20 mouse cellular contexts compared by ENCODE assay signal in the genomic region with DNA sequence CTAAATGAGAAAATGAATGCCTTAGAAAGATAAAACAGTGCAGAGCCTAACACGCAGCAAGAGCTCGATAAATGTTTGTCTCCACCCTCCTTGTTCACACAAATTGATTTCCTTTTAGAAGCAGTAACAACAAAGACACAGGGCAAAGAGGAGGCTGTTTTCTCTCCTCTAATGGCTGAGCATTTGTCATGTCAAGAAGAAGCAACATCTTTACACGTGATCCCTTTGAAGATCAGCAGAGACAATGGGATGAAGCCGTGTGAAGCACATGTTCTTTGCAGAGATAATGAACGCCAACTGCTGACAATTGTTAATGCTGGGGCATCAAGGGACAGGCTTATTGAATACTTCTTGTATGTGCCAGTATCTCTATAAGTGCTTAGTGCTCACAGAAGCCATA.
DNase-seq lines count a peak whose midpoint lies in the region; ATAC-seq and TF ChIP-seq lines count a peak whose summit lies in the region.
"Had no signal": no experiment of that assay in that cellular context is flagged by ENCODE, and none has a peak within 500 bp of the region (broad histone marks: within the 10 kb centered on the region; RNA-seq: fewer than 3 reads in every experiment).

No protein-coding gene starts in this region.

- no peaks in the 10 kb centered on the region for H3K9me3 ChIP-seq in embryonic facial prominence, embryonic 14.5 days (ENCODE audit: control insufficient read depth, low read length)
- no peaks in the 10 kb centered on the region for H3K9me3 ChIP-seq in embryonic facial prominence, embryonic 10.5 days
- no peaks in the 10 kb centered on the region for H3K9me3 ChIP-seq in hindbrain, embryonic 14.5 days (ENCODE audit: control insufficient read depth, low read length)
- H3K9me3 ChIP-seq in midbrain, postnatal 0 days (ENCODE audit: low read length), result no peaks in the 10 kb centered on the region
- H3K9me3 ChIP-seq in heart, embryonic 12.5 days (replicated peaks), result no peaks in the 10 kb centered on the region
- H3K9me3 ChIP-seq: G1E; intestine, embryonic 15.5 days; kidney, embryonic 15.5 days had no signal

- peak; percentile 14 for DNase-seq in embryonic facial prominence, embryonic 14.5 days (ENCODE audit: low spot score)
- no peak for DNase-seq in embryonic facial prominence, embryonic 10.5 days (ENCODE audit: low spot score)
- DNase-seq in brain, embryonic 14.5 days (ENCODE audit: low read depth), result peak; percentile 69
- DNase-seq in hindbrain, embryonic 14.5 days (ENCODE audit: low spot score), result no peak
- peak; percentile 25 for DNase-seq in midbrain, postnatal 0 days (ENCODE audit: low spot score)
- DNase-seq in spleen, postnatal 36 days (ENCODE audit: low spot score in 2 of 2), result no peak
- DNase-seq: cerebellum, adult 9-11 months; gastrocnemius, postnatal 25 days; left cerebral cortex, postnatal 4 days; lung, adult 2 months; lung, postnatal 4 days; right cerebral cortex, postnatal 14 days had no signal

- no peak overlapping the region for H3K4me2 ChIP-seq in embryonic facial prominence, embryonic 14.5 days (ENCODE audit: low read depth, low read length)
- H3K4me2 ChIP-seq in hindbrain, embryonic 14.5 days (replicated peaks), result no peak overlapping the region
- H3K4me2 ChIP-seq in midbrain, postnatal 0 days (ENCODE audit: low read depth, low read length, poor library complexity, severe bottlenecking), result no peak overlapping the region
- no peak overlapping the region for H3K4me2 ChIP-seq in heart, embryonic 12.5 days
- H3K4me2 ChIP-seq: heart, embryonic 11.5 days; intestine, embryonic 15.5 days; kidney, embryonic 15.5 days had no signal

- WGBS in embryonic facial prominence, embryonic 14.5 days, result 68% methylated on average over 5 of the region's 5 CpGs
- 75% methylated on average over 5 of the region's 5 CpGs for WGBS in embryonic facial prominence, embryonic 10.5 days
- 21% methylated on average over 5 of the region's 5 CpGs for WGBS in hindbrain, embryonic 14.5 days
- 21% methylated on average over 5 of the region's 5 CpGs for WGBS in midbrain, postnatal 0 days
- WGBS in heart, embryonic 12.5 days, result 72% methylated on average over 5 of the region's 5 CpGs

- H3K4me1 ChIP-seq in embryonic facial prominence, embryonic 14.5 days (ENCODE audit: control insufficient read depth, insufficient read depth, low read length), result no peaks in the 10 kb centered on the region
- no peaks in the 10 kb centered on the region for H3K4me1 ChIP-seq in embryonic facial prominence, embryonic 10.5 days
- H3K4me1 ChIP-seq in hindbrain, embryonic 14.5 days (replicated peaks; ENCODE audit: control insufficient read depth, insufficient read depth, low read length), result no peaks in the 10 kb centered on the region; the same call in 1 of the 2 replicates
- no peaks in the 10 kb centered on the region for H3K4me1 ChIP-seq in midbrain, postnatal 0 days (ENCODE audit: insufficient read depth, low read length)
- no peaks in the 10 kb centered on the region for H3K4me1 ChIP-seq in heart, embryonic 12.5 days (replicated peaks)
- H3K4me1 ChIP-seq: intestine, embryonic 15.5 days; kidney, embryonic 15.5 days had no signal

- no peaks in the 10 kb centered on the region for H3K27me3 ChIP-seq in embryonic facial prominence, embryonic 14.5 days (replicated peaks; ENCODE audit: control insufficient read depth, insufficient read depth, low read length)
- H3K27me3 ChIP-seq in embryonic facial prominence, embryonic 10.5 days (replicated peaks; ENCODE audit: low read depth, poor library complexity, severe bottlenecking), result no peaks in the 10 kb centered on the region
- H3K27me3 ChIP-seq in hindbrain, embryonic 14.5 days (ENCODE audit: control insufficient read depth, insufficient read depth, low read length), result no peaks in the 10 kb centered on the region
- H3K27me3 ChIP-seq in midbrain, postnatal 0 days (ENCODE audit: insufficient read depth, low read length), result no peaks in the 10 kb centered on the region
- no peaks in the 10 kb centered on the region for H3K27me3 ChIP-seq in heart, embryonic 12.5 days (replicated peaks)
- H3K27me3 ChIP-seq: intestine, embryonic 15.5 days; kidney, embryonic 15.5 days had no signal

- no peak for TF ChIP-seq POLR2A in brain, embryonic 14.5 days (IDR thresholded peaks at IDR 0.05; ENCODE audit: borderline replicate concordance, extremely low read depth, insufficient read depth, insufficient read length, poor library complexity, severe bottlenecking)

- H3K9ac ChIP-seq in embryonic facial prominence, embryonic 14.5 days (ENCODE audit: low read depth, low read length), result no peak overlapping the region
- no peak overlapping the region for H3K9ac ChIP-seq in hindbrain, embryonic 14.5 days
- no peak overlapping the region for H3K9ac ChIP-seq in midbrain, postnatal 0 days (replicated peaks; ENCODE audit: low read length, poor library complexity, severe bottlenecking)
- H3K9ac ChIP-seq in heart, embryonic 12.5 days, result no peak overlapping the region
- H3K9ac ChIP-seq: intestine, embryonic 15.5 days; kidney, embryonic 15.5 days had no signal

- ATAC-seq in embryonic facial prominence, embryonic 14.5 days (ENCODE audit: low read depth), result no peak
- ATAC-seq in hindbrain, embryonic 14.5 days (ENCODE audit: low FRiP score), result peak; percentile 81
- no peak for ATAC-seq in midbrain, postnatal 0 days (ENCODE audit: low FRiP score)
- no peak for ATAC-seq in heart, embryonic 12.5 days (ENCODE audit: insufficient number of reproducible peaks, low FRiP score)
- ATAC-seq in granulocyte monocyte progenitor cell, adult 5-6 weeks (replicated peaks; ENCODE audit: poor library complexity, severe bottlenecking), result no peak
- ATAC-seq: CD4-positive, CD25-positive, alpha-beta regulatory T cell, adult 4 months; intestine, embryonic 15.5 days had no signal

- H3K4me3 ChIP-seq in embryonic facial prominence, embryonic 14.5 days (ENCODE audit: low read depth, low read length), result no peak overlapping the region
- no peak overlapping the region for H3K4me3 ChIP-seq in embryonic facial prominence, embryonic 10.5 days
- no peak overlapping the region for H3K4me3 ChIP-seq in hindbrain, embryonic 14.5 days (replicated peaks; ENCODE audit: low read length)
- no peak overlapping the region for H3K4me3 ChIP-seq in midbrain, postnatal 0 days (ENCODE audit: low read depth, low read length)
- no peak overlapping the region for H3K4me3 ChIP-seq in heart, embryonic 12.5 days
- H3K4me3 ChIP-seq: erythroblast, embryonic 14.5 days; intestine, embryonic 15.5 days; kidney, embryonic 15.5 days had no signal

- H3K36me3 ChIP-seq in embryonic facial prominence, embryonic 14.5 days (ENCODE audit: control insufficient read depth, insufficient read depth, low read length), result no peaks in the 10 kb centered on the region
- no peaks in the 10 kb centered on the region for H3K36me3 ChIP-seq in embryonic facial prominence, embryonic 10.5 days (replicated peaks)
- H3K36me3 ChIP-seq in hindbrain, embryonic 14.5 days (replicated peaks; ENCODE audit: control insufficient read depth, insufficient read depth), result no peaks in the 10 kb centered on the region
- H3K36me3 ChIP-seq in midbrain, postnatal 0 days (ENCODE audit: insufficient read depth, low read length), result no peaks in the 10 kb centered on the region
- H3K36me3 ChIP-seq in heart, embryonic 12.5 days, result no peaks in the 10 kb centered on the region
- H3K36me3 ChIP-seq: G1E; intestine, embryonic 15.5 days; kidney, embryonic 15.5 days had no signal

- TF ChIP-seq CTCF in brain, embryonic 14.5 days (IDR thresholded peaks at IDR 0.05; ENCODE audit: borderline replicate concordance, extremely low read depth, insufficient read depth, insufficient read length), result no peak
- TF ChIP-seq CTCF in midbrain, postnatal 0 days (IDR thresholded peaks at IDR 0.05), result no peak

- no peak overlapping the region for H3K27ac ChIP-seq in embryonic facial prominence, embryonic 14.5 days (replicated peaks; ENCODE audit: low read depth, low read length)
- H3K27ac ChIP-seq in embryonic facial prominence, embryonic 10.5 days (replicated peaks), result no peak overlapping the region
- no peak overlapping the region for H3K27ac ChIP-seq in hindbrain, embryonic 14.5 days
- no peak overlapping the region for H3K27ac ChIP-seq in midbrain, postnatal 0 days (ENCODE audit: low read depth, low read length)
- H3K27ac ChIP-seq in heart, embryonic 12.5 days (ENCODE audit: poor library complexity, severe bottlenecking), result no peak overlapping the region
- H3K27ac ChIP-seq: intestine, embryonic 15.5 days; kidney, embryonic 15.5 days had no signal

Comparison
In these comparisons a context has a peak if more than half of its experiments do, and no peak if none do; other contexts are left out.
1. DNase-seq: peak in embryonic facial prominence, embryonic 14.5 days (single experiment), brain, embryonic 14.5 days (single experiment) and midbrain, postnatal 0 days (single experiment); none in embryonic facial prominence, embryonic 10.5 days (single experiment), hindbrain, embryonic 14.5 days (single experiment) and spleen, postnatal 36 days (0 of 2).